Mouse (Mus musculus) cerebellum, adult 2 months (tissue): ENCODE measurements around the gene Hemgn.

Experiments
- CTCF ChIP-seq: fragments of 200-500 bp; IDR thresholded peaks from 2 replicates; pipeline ENCODE4 v1.5.1; 2011; ENCODE audit warnings: low read depth, mild to moderate bottlenecking, control low read depth, low read length, moderate library complexity, borderline replicate concordance; ENCODE audit not compliant: insufficient read depth
- POLR2A ChIP-seq: fragments of 200-500 bp; IDR thresholded peaks from 2 replicates; pipeline ENCODE4 v1.6.1; 2011; ENCODE audit warnings: low read length, control low read depth, borderline replicate concordance; ENCODE audit not compliant: insufficient read depth

DNA sequence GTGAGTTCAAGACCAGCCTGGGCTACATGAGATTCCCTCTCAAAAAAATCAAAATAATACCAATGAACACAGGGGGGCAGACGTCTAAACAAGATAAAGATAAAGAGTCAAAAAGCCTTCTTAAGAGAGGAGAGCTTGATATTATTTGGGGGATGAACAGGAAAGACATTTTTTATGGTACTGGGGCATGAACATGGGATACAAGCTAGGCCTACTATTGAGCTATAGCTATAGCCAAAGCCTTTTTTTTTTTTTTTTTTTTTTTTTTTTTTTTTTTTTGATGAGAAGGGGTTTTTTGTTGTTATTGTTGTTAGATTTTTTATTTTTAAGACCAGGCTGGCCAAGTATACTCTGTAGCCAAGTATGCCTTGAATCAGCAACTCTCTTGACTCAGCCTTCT, 1.2 kb downstream of the Hemgn start:
- TF ChIP-seq CTCF (no peak), POLR2A (no peak)
